Mouse (Mus musculus): ENCODE results near the gene Bcl7c. TPM values are rescaled to one million over a fixed set of nuclear protein-coding genes. Genes with fewer than 3 reads are reported as not detected.
"Not testable (repeated sequence)": the region's sequence is repeated elsewhere in the genome, so short reads cannot be mapped to it uniquely, and the experiment has no call there.

Bcl7c gene
- polyA plus RNA-seq, 1 experiment from 2014 or later = 65.1 TPM

- H3K4me1 ChIP-seq (ENCODE audit: insufficient read depth) = peaks cover 8% of the 10 kb centered on the region; the same call in 1 of the 2 replicates
- H3K36me3 ChIP-seq (ENCODE audit: insufficient read depth) = peaks cover 55% of the 10 kb centered on the region
- DNase-seq (no peak), ATAC-seq (ENCODE audit: insufficient read depth) (no peak)
- H3K27me3 ChIP-seq (ENCODE audit: insufficient read depth, low read length) = no peaks in the 10 kb centered on the region
- 0 out of 2 replicates have a peak overlapping the region, but pooled peaks have one; percentile 80 for H3K9ac ChIP-seq
- H3K4me2 ChIP-seq = peak overlapping the region; percentile 86
- 89% methylated on average over 28 of the region's 28 CpGs for WGBS
- H3K27ac ChIP-seq (ENCODE audit: low read depth) = no peak overlapping the region
- H3K9me3 ChIP-seq (ENCODE audit: low read depth, low read length) = no peaks in the 10 kb centered on the region
- H3K4me3 ChIP-seq (ENCODE audit: low read depth, low read length) = no peak overlapping the region
- no peak for TF ChIP-seq CTCF (IDR thresholded peaks at IDR 0.05; ENCODE audit: low read depth)
Observed at GRCm38 (mm10) chr7:127748235-127748560, 39.5 kb upstream of the Bcl7c start.

- H3K27ac ChIP-seq (ENCODE audit: low read depth) = peak overlapping the region; percentile 86; the same call in 1 of the 2 replicates
- TF ChIP-seq CTCF (IDR thresholded peaks at IDR 0.05; ENCODE audit: low read depth) = no peak
- peaks cover 8% of the 10 kb centered on the region; the same call in 1 of the 2 replicates for H3K4me1 ChIP-seq (ENCODE audit: insufficient read depth)
- no peak for ATAC-seq (ENCODE audit: insufficient read depth)
- peak overlapping the region; percentile 86 for H3K4me2 ChIP-seq
- H3K27me3 ChIP-seq (ENCODE audit: insufficient read depth, low read length) = no peaks in the 10 kb centered on the region
- 28% methylated on average over 6 of the region's 6 CpGs for WGBS
- H3K4me3 ChIP-seq (ENCODE audit: low read depth, low read length) = peak overlapping the region; percentile 67
- H3K9me3 ChIP-seq (ENCODE audit: low read depth, low read length) = no peaks in the 10 kb centered on the region
- peaks cover 50% of the 10 kb centered on the region for H3K36me3 ChIP-seq (ENCODE audit: insufficient read depth)
- no peak for DNase-seq
- H3K9ac ChIP-seq = peak overlapping the region; percentile 80
Observed at GRCm38 (mm10) chr7:127747559-127748234, 39.0 kb upstream of the Bcl7c start.

- peak overlapping the region; percentile 67 for H3K4me3 ChIP-seq (ENCODE audit: low read depth, low read length)
- TF ChIP-seq CTCF (IDR thresholded peaks at IDR 0.05; ENCODE audit: low read depth) = no peak
- no peaks in the 10 kb centered on the region for H3K27me3 ChIP-seq (ENCODE audit: insufficient read depth, low read length)
- H3K9me3 ChIP-seq (ENCODE audit: low read depth, low read length) = no peaks in the 10 kb centered on the region
- peaks cover 41% of the 10 kb centered on the region for H3K36me3 ChIP-seq (ENCODE audit: insufficient read depth)
- H3K27ac ChIP-seq (ENCODE audit: low read depth) = peak overlapping the region; percentile 86
- peaks cover 8% of the 10 kb centered on the region; the same call in 1 of the 2 replicates for H3K4me1 ChIP-seq (ENCODE audit: insufficient read depth)
- DNase-seq (peak; percentile 60), ATAC-seq (ENCODE audit: insufficient read depth) (peak; percentile 5)
- peak overlapping the region; percentile 80 for H3K9ac ChIP-seq
- WGBS = under 1% methylated on average over 49 of the region's 62 CpGs
- peak overlapping the region; percentile 86 for H3K4me2 ChIP-seq
Observed at GRCm38 (mm10) chr7:127746494-127747491, 38.1 kb upstream of the Bcl7c start.

GRCm38 (mm10) chr7:127745652-127746493, 37.1 kb upstream of the Bcl7c start:
- peak overlapping the region; percentile 86 for H3K27ac ChIP-seq (ENCODE audit: low read depth)
- DNase-seq (peak; percentile 98), ATAC-seq (ENCODE audit: insufficient read depth) (peak; percentile 86)
- WGBS = under 1% methylated on average over 39 of the region's 39 CpGs
- peak overlapping the region; percentile 80 for H3K9ac ChIP-seq
- H3K4me2 ChIP-seq = peak overlapping the region; percentile 86
- H3K4me3 ChIP-seq (ENCODE audit: low read depth, low read length) = peak overlapping the region; percentile 67
- peaks cover 32% of the 10 kb centered on the region for H3K36me3 ChIP-seq (ENCODE audit: insufficient read depth)
- TF ChIP-seq CTCF (IDR thresholded peaks at IDR 0.05; ENCODE audit: low read depth) = no peak
- no peaks in the 10 kb centered on the region for H3K27me3 ChIP-seq (ENCODE audit: insufficient read depth, low read length)
- no peaks in the 10 kb centered on the region for H3K9me3 ChIP-seq (ENCODE audit: low read depth, low read length)
- H3K4me1 ChIP-seq (ENCODE audit: insufficient read depth) = peaks cover 8% of the 10 kb centered on the region; the same call in 1 of the 2 replicates

GRCm38 (mm10) chr7:127745251-127745651, 36.5 kb upstream of the Bcl7c start:
- under 1% methylated on average over 19 of the region's 19 CpGs for WGBS
- DNase-seq (peak; percentile 97), ATAC-seq (ENCODE audit: insufficient read depth) (peak; percentile 85)
- Histone ChIP-seq H3K27me3 (ENCODE audit: insufficient read depth, low read length) (no peaks in the 10 kb centered on the region), H3K9me3 (ENCODE audit: low read depth, low read length) (no peaks in the 10 kb centered on the region), H3K4me2 (peak overlapping the region; percentile 86), H3K27ac (ENCODE audit: low read depth) (peak overlapping the region; percentile 86), H3K9ac (peak overlapping the region; percentile 61), H3K36me3 (ENCODE audit: insufficient read depth) (peaks cover 26% of the 10 kb centered on the region), H3K4me3 (ENCODE audit: low read depth, low read length) (peak overlapping the region; percentile 67), H3K4me1 (ENCODE audit: insufficient read depth) (peaks cover 8% of the 10 kb centered on the region; the same call in 1 of the 2 replicates)
- no peak for TF ChIP-seq CTCF (IDR thresholded peaks at IDR 0.05; ENCODE audit: low read depth)

- Histone ChIP-seq H3K4me1 (ENCODE audit: insufficient read depth) (peaks cover 8% of the 10 kb centered on the region; the same call in 1 of the 2 replicates), H3K9me3 (ENCODE audit: low read depth, low read length) (no peaks in the 10 kb centered on the region), H3K27me3 (ENCODE audit: insufficient read depth, low read length) (no peaks in the 10 kb centered on the region), H3K27ac (ENCODE audit: low read depth) (peak within 1 kb of the TSS; percentile 86), H3K4me2 (peak within 1 kb of the TSS; percentile 86), H3K36me3 (ENCODE audit: insufficient read depth) (peaks cover 18% of the 10 kb centered on the region), H3K4me3 (ENCODE audit: low read depth, low read length) (peak within 1 kb of the TSS; percentile 67), H3K9ac (peak within 1 kb of the TSS; percentile 61)
- ATAC-seq (ENCODE audit: insufficient read depth) = no peak
- WGBS = under 1% methylated on average over 26 of the region's 26 CpGs
- peak; percentile 71 for TF ChIP-seq CTCF (IDR thresholded peaks at IDR 0.05; ENCODE audit: low read depth)
- peak; percentile 92 for DNase-seq
Observed at GRCm38 (mm10) chr7:127744366-127745045, 35.8 kb upstream of the Bcl7c start, which contains the start of gene Fbxl19. Fbxl19 (plus strand) TSS chr7:127744543.

- not testable (repeated sequence) for ATAC-seq (ENCODE audit: insufficient read depth); H3K4me1 ChIP-seq (ENCODE audit: insufficient read depth); H3K9ac ChIP-seq; H3K4me2 ChIP-seq; H3K9me3 ChIP-seq (ENCODE audit: low read depth, low read length); H3K36me3 ChIP-seq (ENCODE audit: insufficient read depth); H3K27me3 ChIP-seq (ENCODE audit: insufficient read depth, low read length); DNase-seq; H3K4me3 ChIP-seq (ENCODE audit: low read depth, low read length); H3K27ac ChIP-seq (ENCODE audit: low read depth)
- WGBS = no CpG with 5 or more reads among the region's 5 CpGs
Observed at GRCm38 (mm10) chr7:127732066-127732465, 23.3 kb upstream of the Bcl7c start, which contains the start of gene Ctf2. Ctf2 (minus strand) TSS chr7:127732166.
